Mouse (Mus musculus): ENCODE results near the gene Lnpep. TPM values are rescaled to one million over a fixed set of nuclear protein-coding genes. Genes with fewer than 3 reads are reported as not detected.
"Not testable (repeated sequence)": the region's sequence is repeated elsewhere in the genome, so short reads cannot be mapped to it uniquely, and the experiment has no call there.

Lnpep gene
- 9.8 and 10.4 TPM in 2 replicates for polyA plus RNA-seq (2015; fragmentation: Nextera tagmentation; extraction: Ambion mirVana)

- H3K27ac ChIP-seq (replicated peaks): peak within 1 kb of the TSS; percentile 100
- H3K9ac ChIP-seq: peak within 1 kb of the TSS; percentile 97
- peaks cover 12% of the 10 kb centered on the region; the same call in 1 of the 2 replicates for H3K4me1 ChIP-seq
- peak within 1 kb of the TSS; percentile 59 for H3K4me2 ChIP-seq (replicated peaks)
- peak within 1 kb of the TSS; percentile 97 for H3K4me3 ChIP-seq (replicated peaks)
- H3K9me3 ChIP-seq (replicated peaks): no peaks in the 10 kb centered on the region
- ATAC-seq (ENCODE audit: insufficient number of reproducible peaks, low FRiP score, low TSS enrichment, low read depth): peak; percentile 95
- 0% methylated on average over 44 of the region's 44 CpGs for WGBS
- no peaks in the 10 kb centered on the region for H3K27me3 ChIP-seq
- no peaks in the 10 kb centered on the region for H3K36me3 ChIP-seq
These were observed at the start of gene Lnpep for GRCm38 (mm10) chr17:17624957-17625586. TSS of gene Lnpep (minus strand) at chr17:17625050.

GRCm38 (mm10) chr17:17655829-17656176, 31.0 kb upstream of the Lnpep start:
- ATAC-seq (ENCODE audit: insufficient number of reproducible peaks, low FRiP score, low TSS enrichment, low read depth): no peak
- H3K4me3 ChIP-seq (replicated peaks): no peak overlapping the region

GRCm38 (mm10) chr17:17654997-17655828, 30.4 kb upstream of the Lnpep start:
- Histone ChIP-seq H3K27me3 (no peaks in the 10 kb centered on the region), H3K4me2 (replicated peaks) (no peak overlapping the region), H3K36me3 (no peaks in the 10 kb centered on the region), H3K4me3 (replicated peaks) (no peak overlapping the region), H3K9ac (no peak overlapping the region), H3K4me1 (no peaks in the 10 kb centered on the region), H3K27ac (replicated peaks) (no peak overlapping the region), H3K9me3 (replicated peaks) (no peaks in the 10 kb centered on the region)
- no peak for ATAC-seq (ENCODE audit: insufficient number of reproducible peaks, low FRiP score, low TSS enrichment, low read depth)
- WGBS: 35% methylated on average over 10 of the region's 10 CpGs

More at GRCm38 (mm10) chr17:17655829-17656176, 31.0 kb upstream of the Lnpep start:
- H3K9me3 ChIP-seq (replicated peaks): no peaks in the 10 kb centered on the region
- H3K4me1 ChIP-seq: no peaks in the 10 kb centered on the region
- no peaks in the 10 kb centered on the region for H3K36me3 ChIP-seq
- H3K9ac ChIP-seq: no peak overlapping the region
- no peak overlapping the region for H3K4me2 ChIP-seq (replicated peaks)
- H3K27ac ChIP-seq (replicated peaks): no peak overlapping the region
- 51% methylated on average over 2 of the region's 2 CpGs for WGBS
- H3K27me3 ChIP-seq: no peaks in the 10 kb centered on the region

GRCm38 (mm10) chr17:17652570-17652969, 27.7 kb upstream of the Lnpep start:
- H3K27me3 ChIP-seq: no peaks in the 10 kb centered on the region
- no peak overlapping the region for H3K9ac ChIP-seq
- H3K4me2 ChIP-seq (replicated peaks): no peak overlapping the region
- no peaks in the 10 kb centered on the region for H3K4me1 ChIP-seq
- H3K4me3 ChIP-seq (replicated peaks): no peak overlapping the region
- H3K27ac ChIP-seq (replicated peaks): no peak overlapping the region
- ATAC-seq (ENCODE audit: insufficient number of reproducible peaks, low FRiP score, low TSS enrichment, low read depth): no peak
- WGBS: 79% methylated on average over 4 of the region's 4 CpGs
- no peaks in the 10 kb centered on the region for H3K9me3 ChIP-seq (replicated peaks)
- H3K36me3 ChIP-seq: no peaks in the 10 kb centered on the region

GRCm38 (mm10) chr17:17645738-17646137, 20.9 kb upstream of the Lnpep start:
- no peak overlapping the region for H3K27ac ChIP-seq (replicated peaks)
- no peak for ATAC-seq (ENCODE audit: insufficient number of reproducible peaks, low FRiP score, low TSS enrichment, low read depth)
- H3K4me2 ChIP-seq (replicated peaks): no peak overlapping the region
- H3K4me1 ChIP-seq: no peaks in the 10 kb centered on the region
- 4% methylated on average over 3 of the region's 3 CpGs for WGBS
- no peak overlapping the region for H3K4me3 ChIP-seq (replicated peaks)
- H3K36me3 ChIP-seq: no peaks in the 10 kb centered on the region
- H3K27me3 ChIP-seq: no peaks in the 10 kb centered on the region
- no peak overlapping the region for H3K9ac ChIP-seq
- no peaks in the 10 kb centered on the region for H3K9me3 ChIP-seq (replicated peaks)

GRCm38 (mm10) chr17:17637387-17637786, 12.5 kb upstream of the Lnpep start:
- Histone ChIP-seq H3K27ac (replicated peaks) (no peak overlapping the region), H3K4me3 (replicated peaks) (no peak overlapping the region), H3K36me3 (no peaks in the 10 kb centered on the region), H3K9ac (no peak overlapping the region), H3K4me1 (no peaks in the 10 kb centered on the region), H3K27me3 (no peaks in the 10 kb centered on the region), H3K9me3 (replicated peaks) (no peaks in the 10 kb centered on the region), H3K4me2 (replicated peaks) (no peak overlapping the region)
- no peak for ATAC-seq (ENCODE audit: insufficient number of reproducible peaks, low FRiP score, low TSS enrichment, low read depth)
- 75% methylated on average over 3 of the region's 3 CpGs for WGBS

GRCm38 (mm10) chr17:17636147-17636546, 11.3 kb upstream of the Lnpep start:
- WGBS: 36% methylated on average over 3 of the region's 3 CpGs
- no peaks in the 10 kb centered on the region for H3K9me3 ChIP-seq (replicated peaks)
- H3K36me3 ChIP-seq: no peaks in the 10 kb centered on the region
- H3K9ac ChIP-seq: no peak overlapping the region
- no peaks in the 10 kb centered on the region for H3K27me3 ChIP-seq
- H3K4me3 ChIP-seq (replicated peaks): no peak overlapping the region
- H3K4me1 ChIP-seq: no peaks in the 10 kb centered on the region
- no peak overlapping the region for H3K27ac ChIP-seq (replicated peaks)
- no peak for ATAC-seq (ENCODE audit: insufficient number of reproducible peaks, low FRiP score, low TSS enrichment, low read depth)
- H3K4me2 ChIP-seq (replicated peaks): no peak overlapping the region

- WGBS: 80% methylated on average over 2 of the region's 2 CpGs
- no peaks in the 10 kb centered on the region for H3K27me3 ChIP-seq
- no peak for ATAC-seq (ENCODE audit: insufficient number of reproducible peaks, low FRiP score, low TSS enrichment, low read depth)
- no peak overlapping the region for H3K4me3 ChIP-seq (replicated peaks)
- H3K9ac ChIP-seq: no peak overlapping the region
- H3K9me3 ChIP-seq (replicated peaks): no peaks in the 10 kb centered on the region
- H3K4me2 ChIP-seq (replicated peaks): no peak overlapping the region
- no peaks in the 10 kb centered on the region for H3K4me1 ChIP-seq
- no peak overlapping the region for H3K27ac ChIP-seq (replicated peaks)
- no peaks in the 10 kb centered on the region for H3K36me3 ChIP-seq
These were observed 9.2 kb upstream of the Lnpep start for GRCm38 (mm10) chr17:17634033-17634432.

- Histone ChIP-seq H3K36me3 (no peaks in the 10 kb centered on the region), H3K27ac (replicated peaks) (no peak overlapping the region), H3K4me3 (replicated peaks) (no peak overlapping the region), H3K4me1 (no peaks in the 10 kb centered on the region), H3K9me3 (replicated peaks) (no peaks in the 10 kb centered on the region), H3K27me3 (no peaks in the 10 kb centered on the region), H3K4me2 (replicated peaks) (no peak overlapping the region), H3K9ac (no peak overlapping the region)
- no peak for ATAC-seq (ENCODE audit: insufficient number of reproducible peaks, low FRiP score, low TSS enrichment, low read depth)
These were observed 7.1 kb upstream of the Lnpep start for GRCm38 (mm10) chr17:17631985-17632384.

GRCm38 (mm10) chr17:17628237-17628879, 3.5 kb upstream of the Lnpep start:
- not testable (repeated sequence) for H3K4me1 ChIP-seq; H3K9me3 ChIP-seq (replicated peaks); H3K36me3 ChIP-seq; H3K4me3 ChIP-seq (replicated peaks); ATAC-seq (ENCODE audit: insufficient number of reproducible peaks, low FRiP score, low TSS enrichment, low read depth); H3K27ac ChIP-seq (replicated peaks); H3K27me3 ChIP-seq; H3K9ac ChIP-seq; H3K4me2 ChIP-seq (replicated peaks)
- WGBS: 89% methylated on average over 7 of the region's 7 CpGs

- H3K27ac ChIP-seq (replicated peaks): no peak overlapping the region
- H3K36me3 ChIP-seq: no peaks in the 10 kb centered on the region
- H3K4me3 ChIP-seq (replicated peaks): no peak overlapping the region
- H3K27me3 ChIP-seq: no peaks in the 10 kb centered on the region
- no peaks in the 10 kb centered on the region for H3K9me3 ChIP-seq (replicated peaks)
- no peak overlapping the region for H3K4me2 ChIP-seq (replicated peaks)
- H3K9ac ChIP-seq: no peak overlapping the region
- 72% methylated on average over 2 of the region's 2 CpGs for WGBS
- H3K4me1 ChIP-seq: peaks cover 9% of the 10 kb centered on the region; the same call in 1 of the 2 replicates
- no peak for ATAC-seq (ENCODE audit: insufficient number of reproducible peaks, low FRiP score, low TSS enrichment, low read depth)
These were observed 2.7 kb upstream of the Lnpep start for GRCm38 (mm10) chr17:17627558-17627957.
